Mouse (Mus musculus): ENCODE data around the gene Dus3l. TPM values are rescaled to one million over a fixed set of nuclear protein-coding genes. Genes with fewer than 3 reads are reported as not detected.

The Dus3l gene
- total and polyA plus RNA-seq, 3 experiments: 30.0 to 104 (median 36.2) TPM

DNA sequence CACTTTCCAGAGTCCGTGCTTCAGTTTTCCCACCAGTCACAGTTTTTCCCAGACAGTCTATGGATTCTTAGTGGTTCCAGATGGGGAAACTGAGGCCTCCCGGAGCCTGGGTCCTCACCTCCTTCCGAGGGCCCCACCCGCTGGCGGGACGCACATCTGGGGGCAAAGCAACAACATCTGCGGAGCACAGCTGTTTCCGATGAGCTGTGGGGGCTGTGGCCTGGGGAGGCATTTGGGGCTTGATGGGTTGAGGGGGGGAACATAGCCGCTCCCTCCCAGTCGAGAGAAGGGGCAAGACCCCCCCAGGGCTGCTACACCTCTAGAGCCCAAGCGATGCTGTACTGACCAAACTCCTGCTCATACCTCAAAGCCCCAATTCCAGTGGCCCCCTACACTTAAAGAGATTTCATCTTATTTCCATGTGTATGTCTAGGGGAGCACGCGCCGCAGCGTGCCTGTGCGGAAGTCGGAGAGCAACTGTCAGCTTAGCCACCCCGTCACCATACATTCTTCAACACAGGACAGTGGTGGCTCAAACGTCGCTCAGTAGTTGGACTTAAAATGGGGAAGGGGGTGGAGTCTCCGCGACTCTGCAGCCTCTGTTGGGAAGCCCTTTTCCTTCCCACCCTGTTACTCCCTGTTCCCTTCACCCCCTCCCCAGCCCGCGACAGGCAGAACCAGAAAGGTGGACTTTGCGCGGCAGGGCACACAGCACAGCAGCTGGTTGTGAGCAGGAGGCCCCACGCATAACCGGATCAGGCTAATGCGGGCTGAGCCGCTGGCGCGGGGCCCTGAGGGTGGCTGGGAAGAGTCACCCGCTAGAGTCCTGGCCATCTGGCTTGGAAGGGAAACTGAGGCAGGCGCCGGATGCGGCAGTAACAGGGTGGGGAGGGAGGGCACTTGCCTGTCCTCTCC lies 10.0 kb upstream of the Dus3l start:
- DNase-seq: no peak

DNA sequence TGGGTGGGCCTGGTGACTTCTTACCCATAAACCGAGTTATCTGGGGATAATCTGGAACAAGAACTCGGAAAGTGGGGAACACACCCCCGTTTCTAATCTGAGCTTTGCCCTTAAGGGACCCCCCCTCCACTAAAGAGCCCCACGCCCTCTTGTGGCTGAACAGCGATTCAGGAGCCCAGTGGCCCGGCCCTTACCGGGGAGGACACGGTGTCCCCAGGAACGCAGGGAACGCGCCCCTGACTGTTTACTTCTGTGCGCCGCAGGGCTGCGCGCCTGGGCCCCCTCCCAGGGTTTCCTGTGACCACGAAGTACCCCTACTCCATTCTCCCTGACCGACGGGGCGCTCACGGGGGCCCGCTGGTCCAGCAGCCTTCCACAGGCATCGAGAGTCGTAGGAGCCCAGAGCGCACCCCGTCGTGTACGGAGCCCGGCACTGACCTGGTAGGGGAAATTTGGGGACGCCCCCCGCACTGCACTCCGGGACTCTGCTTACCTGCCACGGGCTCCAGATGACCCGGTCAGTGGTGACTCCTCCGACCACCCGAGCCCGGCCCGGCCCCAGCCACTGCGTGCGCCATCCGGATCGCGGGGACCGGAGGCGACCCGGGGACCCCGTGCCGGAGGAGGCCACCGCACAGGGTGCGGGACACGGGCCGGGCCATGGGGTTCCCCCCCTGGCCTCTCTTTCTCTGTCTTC lies 7.7 kb upstream of the Dus3l start:
- peak; percentile 49 for DNase-seq

DNA sequence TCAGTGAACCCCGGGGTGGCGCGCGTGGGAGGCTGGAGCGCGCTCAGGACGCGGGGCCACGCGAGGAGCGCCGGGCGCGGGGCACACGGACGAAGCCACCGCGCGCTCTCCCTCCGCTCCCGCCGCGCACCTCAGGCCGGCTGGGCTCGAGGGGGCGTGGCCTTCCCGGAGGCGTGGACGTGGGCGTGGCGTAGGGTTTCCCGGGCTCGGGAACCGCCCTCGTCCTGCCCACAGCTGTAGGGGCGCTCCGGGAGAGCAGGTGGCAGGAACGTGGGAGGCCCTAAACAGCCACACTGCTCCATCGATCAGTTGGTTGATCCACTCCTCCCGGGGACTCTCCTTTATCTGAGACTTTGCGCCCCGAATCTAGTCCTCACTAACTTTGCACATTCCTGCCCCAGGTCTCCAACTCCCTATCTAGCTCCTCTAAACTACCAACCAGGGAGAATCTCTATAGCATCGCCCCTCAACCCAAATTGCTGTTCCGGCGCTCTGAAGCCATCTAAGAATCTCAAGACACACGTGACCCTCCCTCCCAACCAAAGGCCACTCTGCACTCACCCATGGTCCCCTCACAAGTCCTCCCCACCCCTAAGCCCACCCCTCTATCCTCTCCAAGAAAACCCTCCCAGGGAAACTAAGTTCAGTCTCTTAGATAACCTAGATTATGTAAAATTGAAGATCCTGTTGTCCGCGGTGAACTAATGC lies 7.0 kb upstream of the Dus3l start, which contains the start of gene Nrtn:
TSS of gene Nrtn (minus strand) at position 115 of the 708 bp plus-strand sequence.
- peak; percentile 96 for DNase-seq

DNA sequence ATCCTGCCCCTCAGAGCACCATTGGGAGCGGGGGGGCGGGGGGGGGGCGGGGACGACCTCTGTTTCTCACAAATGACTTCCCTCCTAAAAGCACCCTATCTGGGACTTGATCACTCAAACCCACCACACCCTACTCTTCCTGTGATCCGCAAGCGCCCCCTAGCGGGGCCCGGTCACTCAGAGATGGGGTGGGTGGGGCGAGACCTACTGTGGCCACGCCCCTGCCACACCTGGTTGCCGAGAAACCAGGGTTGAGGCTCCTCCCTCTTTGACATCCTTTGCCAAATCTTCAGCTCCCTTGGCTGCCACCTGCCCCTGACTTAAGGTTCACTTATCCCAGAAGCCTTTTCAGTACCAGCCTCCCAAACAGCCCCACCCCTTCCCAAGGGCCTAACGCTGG lies 6.4 kb upstream of the Dus3l start:
- peak; percentile 62 for DNase-seq

DNA sequence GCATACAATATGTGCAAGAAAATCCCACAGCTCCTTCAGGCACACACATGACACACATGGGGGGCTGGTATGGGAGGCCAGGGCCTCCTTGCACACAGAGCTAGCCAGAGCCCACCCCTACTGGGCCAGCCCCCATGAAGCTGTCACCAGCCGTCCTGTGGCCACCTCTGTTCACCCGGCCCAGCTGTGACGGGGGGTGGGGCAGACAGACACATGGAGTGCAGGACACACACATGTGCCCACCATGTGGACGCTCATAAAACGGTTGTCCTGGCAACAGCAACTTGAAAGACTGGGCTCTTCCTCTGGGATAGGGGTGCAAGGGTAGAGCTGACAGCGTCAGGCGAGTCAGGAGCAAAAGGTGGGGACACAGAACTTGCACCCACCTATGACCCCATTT lies 5.3 kb upstream of the Dus3l start:
- DNase-seq: no peak

DNA sequence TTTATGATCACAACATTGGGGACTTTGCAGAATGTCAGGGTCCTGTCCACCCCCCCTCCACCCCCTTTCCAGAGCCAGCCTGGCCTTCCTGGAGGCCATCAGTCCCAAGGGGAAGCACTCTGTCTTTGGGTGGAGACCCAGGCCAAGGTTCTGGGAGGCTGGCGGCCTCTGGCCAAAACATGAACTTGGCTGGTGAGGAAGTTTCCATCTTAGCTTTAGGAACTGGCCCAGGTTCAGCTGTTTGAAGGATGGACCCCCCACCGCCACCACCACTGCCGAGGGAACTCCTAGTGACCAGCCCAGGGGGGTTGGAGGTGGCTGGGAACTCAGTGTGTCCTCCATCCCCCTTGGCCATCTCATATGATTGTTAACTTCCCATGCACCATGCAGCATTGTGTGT lies 3.5 kb upstream of the Dus3l start:
- no peak for DNase-seq

DNA sequence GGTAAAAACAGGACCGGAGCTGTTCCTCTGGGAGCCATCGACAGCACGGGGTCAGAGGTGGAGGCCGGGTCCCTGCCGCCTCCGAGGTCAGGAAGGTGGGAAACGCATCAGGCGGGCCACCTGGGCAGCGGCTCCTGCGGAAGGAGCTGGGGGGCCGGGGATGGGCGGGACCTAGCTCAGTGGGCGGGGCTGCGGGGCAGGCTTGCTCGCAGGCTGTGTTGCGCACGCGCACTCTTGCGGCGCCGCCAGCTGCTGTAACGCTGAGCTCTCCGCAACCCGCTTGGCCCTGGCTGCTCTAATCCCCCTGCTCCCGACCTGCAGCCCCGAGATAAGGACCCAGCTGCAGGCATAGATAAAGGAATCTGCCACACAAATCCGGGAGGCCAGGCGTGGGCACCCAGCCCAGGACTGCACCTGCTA lies 2.6 kb upstream of the Dus3l start:
- peak; percentile 92 for DNase-seq

DNA sequence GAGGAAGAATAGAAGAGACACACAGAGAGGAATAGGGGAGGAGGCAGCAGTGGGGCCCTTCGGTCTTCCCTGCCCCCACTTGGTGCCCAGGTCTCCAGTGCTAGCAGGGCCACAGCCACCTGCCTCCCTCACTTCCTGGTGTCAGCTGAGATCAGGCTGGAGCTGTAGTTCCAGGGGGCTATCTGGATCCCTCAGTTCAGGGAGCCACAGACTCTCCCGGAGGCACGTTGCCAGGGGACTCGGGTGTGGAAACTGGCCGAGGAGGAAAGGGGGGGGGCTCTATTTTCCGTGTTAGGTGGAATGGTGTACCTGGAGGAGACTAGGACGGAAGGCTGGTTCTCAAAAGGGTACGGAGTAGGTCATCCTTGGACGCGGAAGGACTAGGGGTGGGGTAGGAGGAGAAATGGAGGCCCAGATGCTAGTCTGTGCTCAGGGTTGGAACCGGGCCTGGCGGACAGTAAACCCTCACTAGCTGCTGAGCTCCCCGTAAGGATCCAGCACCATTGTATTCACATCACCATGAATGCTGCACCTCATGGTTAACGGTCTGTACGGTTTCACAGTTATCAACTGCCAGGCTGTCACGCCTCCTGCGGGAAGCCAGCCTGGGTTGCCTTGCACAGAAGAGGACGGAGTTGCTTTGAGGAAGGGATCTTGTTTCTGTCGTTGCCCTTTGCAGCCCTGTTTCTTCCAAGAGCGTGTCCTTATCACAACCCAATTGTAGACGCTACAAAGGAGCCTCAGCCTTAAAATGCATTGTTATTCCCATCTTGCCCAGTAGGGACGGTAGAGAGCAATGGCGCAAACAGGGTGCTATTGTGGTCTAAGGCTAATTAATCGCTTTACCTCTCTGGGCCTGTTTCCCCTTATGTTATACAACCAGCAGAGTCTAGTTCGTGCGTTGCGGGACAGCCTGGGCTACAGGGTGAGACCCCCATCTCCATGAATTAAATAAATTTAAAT lies 1.5 kb upstream of the Dus3l start:
- DNase-seq: peak; percentile 72

DNA sequence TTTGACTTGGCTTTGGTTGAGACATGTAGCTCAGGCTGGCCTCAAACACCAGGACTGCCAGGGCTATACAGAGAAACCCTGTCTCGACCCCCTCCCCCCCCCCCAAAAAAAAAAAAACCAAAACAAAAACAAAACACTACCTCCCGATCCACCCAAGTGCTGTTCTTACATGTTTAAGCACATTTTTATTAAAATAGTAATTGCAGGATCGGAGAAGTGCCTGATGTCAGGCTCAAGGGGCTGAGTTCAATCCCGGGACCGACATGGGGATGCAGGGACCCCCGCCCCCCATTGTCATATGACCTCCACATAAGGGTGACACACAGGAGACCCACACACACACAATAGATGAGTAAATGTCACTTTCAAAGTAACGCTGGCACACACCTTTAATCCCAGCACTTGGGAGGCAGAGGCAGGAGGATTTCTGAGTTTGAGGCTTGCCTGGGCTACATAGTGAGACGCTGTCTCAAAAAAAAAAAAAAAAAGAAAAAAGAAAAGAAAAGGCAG lies 761 bp upstream of the Dus3l start:
- DNase-seq: no peak

DNA sequence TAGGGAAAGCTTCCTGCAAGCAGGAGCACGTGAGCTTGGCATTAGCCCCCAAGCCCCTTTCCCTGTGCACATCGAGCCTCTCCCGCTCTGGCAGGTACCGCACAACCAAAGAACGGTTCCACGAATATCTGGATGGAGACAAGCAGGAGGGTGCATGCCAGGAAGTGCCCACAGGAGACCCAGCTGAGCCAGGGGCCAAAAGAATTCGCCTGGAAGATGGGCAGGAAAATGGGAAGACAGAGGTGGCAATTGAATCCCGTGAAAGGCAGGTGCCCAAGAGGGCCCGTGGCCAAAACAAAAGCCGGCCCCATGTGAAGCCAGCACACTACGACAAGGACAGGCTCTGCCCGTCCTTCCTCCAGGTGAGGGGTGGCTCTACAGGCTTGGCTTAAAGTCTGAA lies 874 bp downstream of the Dus3l start:
- no peak for DNase-seq

DNA sequence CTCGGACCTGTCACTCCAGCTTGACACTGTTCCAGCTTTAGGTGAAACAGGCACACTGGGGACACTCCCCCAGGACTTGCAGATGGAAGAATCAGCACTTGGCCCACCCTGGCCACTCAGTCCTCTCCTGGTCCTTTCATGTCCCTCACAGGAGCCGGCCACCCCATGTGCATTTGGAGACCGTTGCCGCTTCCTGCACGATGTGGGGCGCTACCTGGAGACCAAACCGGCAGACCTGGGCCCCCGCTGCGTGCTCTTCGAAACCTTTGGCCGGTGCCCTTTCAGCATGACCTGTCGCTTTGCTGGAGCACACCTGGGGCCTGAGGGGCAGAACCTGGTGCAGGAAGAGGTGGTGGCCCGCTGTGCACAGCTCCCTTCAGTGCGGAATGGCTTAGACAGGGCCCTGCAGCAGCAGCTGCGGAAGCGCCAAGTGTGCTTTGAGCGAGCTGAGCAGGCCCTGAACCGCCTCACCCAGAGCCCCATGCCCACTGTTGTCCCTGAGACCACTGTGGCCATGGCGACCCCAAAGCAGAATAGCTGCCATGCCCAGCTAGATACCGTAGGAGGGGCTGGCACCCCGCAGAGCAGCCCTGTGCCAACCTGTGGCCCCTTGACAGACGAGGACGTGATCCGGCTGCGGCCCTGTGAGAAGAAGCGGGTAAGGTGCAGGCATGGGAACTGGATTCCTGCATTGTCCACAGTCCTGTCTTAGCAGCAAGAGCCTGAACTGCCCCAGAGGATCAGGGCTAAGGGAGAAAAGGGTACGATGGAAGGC lies 2.3 kb downstream of the Dus3l start:
- no peak for DNase-seq

DNA sequence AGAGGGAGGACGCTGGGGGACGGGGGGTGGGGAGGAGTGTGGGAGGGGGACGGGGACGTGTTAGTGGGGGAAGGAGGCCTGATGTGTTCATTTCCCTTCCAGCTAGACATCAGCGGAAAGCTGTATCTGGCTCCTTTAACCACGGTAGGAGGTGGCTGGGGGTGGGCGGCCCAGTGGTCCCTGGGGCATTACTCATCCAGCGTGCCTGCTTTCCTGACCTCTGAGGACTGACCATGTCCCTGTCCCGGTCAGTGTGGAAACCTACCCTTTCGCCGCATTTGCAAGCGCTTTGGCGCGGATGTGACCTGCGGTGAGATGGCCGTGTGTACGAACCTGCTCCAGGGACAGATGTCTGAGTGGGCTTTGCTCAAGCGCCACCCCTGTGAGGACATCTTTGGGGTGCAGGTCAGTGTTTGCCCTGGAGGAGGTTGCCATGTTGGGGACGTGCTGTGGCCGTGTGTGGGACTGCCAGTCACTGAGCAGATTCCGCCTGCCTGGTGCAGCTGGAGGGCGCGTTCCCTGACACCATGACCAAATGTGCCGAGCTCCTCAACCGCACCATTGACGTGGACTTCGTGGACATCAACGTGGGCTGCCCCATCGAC lies 3.1 kb downstream of the Dus3l start:
- DNase-seq: no peak

DNA sequence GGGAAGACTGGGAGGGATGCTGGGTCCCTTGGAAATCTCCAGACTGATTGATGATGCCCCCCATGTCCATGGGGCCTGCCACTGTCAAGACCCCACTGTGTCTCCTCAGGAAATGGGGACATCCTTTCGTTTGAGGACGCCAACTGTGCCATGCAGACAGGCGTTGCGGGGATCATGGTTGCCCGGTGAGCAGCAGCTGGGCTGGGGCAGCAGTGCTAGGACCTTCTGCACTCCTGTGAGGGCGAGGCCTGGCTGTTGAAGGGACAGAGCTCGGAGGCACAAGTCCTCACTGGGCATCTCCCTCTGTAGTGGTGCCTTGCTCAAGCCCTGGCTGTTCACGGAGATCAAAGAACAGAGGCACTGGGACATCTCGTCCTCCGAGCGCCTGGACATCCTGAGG lies 4.4 kb downstream of the Dus3l start:
- no peak for DNase-seq

DNA sequence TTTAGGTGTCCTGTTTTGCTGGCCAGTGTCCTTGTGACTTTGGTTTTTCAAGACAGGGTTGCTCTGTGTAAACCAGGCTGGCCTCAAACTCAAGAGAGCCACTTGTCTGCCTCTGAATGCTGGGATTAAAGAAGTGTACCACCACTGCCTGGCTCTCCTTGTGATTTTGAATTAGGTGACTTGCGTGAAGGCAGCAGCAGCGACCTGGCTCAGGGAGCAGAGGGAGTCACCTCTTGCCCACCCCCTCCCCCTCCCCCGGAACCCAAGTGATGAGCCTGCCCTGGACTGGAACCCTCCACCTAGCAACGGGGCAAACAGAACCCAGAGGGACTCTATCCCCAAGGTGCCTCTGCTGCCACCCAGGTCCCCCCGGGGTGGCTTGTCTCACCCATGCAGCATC lies 5.4 kb downstream of the Dus3l start, which contains the start of gene Prr22:
TSS of gene Prr22 (plus strand) at position 301 of the 400 bp plus-strand sequence.
- DNase-seq: no peak

DNA sequence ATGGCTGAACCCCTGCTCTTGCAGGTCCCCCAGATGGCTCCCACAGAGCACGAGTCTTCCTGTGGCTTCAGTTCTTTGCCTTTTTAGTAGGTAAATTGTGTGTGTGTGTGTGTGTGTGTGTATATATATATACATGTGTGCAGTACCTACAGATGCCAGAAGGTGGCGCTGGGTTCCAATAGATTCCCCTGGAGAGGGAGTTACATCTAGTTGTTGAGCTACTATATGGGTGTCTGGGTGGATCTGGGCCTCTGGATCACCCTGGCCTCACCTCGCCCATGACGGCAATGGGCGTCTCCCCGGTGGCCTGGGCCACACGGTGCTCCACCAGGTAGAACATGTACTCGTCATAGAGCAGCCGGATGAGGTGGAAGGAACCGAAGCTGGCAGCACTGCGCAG lies 13.0 kb downstream of the Dus3l start:
- no peak for DNase-seq

DNA sequence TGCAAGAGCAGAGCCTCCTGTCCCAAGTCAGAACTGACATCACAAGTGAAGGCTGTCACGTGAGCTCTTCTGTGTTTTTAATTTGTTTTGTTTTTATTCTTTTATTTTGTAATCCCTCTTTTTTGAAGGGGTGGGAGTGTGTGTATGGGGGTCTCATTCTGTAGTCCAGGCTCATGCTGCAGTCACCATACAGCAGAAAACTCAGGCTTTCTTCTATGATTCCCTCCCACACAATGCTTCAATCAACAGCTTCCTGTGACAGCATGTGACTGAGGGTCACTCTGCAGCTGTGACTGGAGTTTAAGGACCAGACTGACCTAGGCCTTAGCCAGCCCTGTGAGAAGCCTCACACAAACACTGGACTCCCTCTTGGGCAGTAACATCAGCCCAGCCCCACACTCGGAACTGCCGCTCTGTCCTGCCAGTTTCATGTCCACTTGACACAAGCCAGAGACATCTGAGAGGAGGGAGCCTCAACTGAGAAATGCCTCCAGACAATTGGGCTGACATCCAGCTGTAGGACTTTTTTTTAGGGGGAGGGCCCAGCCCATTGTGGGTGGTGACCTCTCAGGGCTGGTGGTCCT lies 14.3 kb downstream of the Dus3l start:
- DNase-seq: no peak

DNA sequence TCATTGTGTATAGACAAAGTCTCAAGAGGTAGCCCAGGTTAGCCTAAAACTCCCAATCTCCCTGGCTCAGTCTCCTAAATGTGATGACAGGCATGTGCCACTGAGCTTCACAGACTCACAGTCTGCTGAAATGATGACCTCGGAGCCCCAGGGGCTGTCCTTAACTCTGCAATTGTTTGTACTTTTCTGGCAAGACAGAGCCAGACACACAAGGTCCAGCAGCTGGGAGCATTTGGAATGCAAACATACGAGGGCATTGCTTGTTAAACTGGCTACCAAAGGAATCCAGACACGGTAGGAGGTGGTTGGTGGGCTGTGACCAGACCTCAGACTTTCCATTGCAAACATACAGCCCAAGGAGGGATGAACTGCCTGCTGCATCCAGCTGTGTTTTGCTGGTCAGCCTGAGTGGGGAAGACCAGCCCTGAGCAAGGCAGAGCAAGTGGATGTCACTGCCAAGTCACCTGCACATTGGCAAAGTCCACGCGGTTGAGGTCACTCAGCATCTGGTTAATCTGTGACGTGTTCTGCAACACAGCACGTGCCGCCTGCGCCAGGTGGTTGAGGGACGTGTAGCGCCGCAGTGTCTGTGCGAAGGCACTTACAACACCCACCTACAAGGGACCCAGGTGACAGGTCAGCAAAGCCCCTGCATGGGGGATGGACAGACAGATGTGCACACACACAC lies 15.9 kb downstream of the Dus3l start:
- DNase-seq: no peak

DNA sequence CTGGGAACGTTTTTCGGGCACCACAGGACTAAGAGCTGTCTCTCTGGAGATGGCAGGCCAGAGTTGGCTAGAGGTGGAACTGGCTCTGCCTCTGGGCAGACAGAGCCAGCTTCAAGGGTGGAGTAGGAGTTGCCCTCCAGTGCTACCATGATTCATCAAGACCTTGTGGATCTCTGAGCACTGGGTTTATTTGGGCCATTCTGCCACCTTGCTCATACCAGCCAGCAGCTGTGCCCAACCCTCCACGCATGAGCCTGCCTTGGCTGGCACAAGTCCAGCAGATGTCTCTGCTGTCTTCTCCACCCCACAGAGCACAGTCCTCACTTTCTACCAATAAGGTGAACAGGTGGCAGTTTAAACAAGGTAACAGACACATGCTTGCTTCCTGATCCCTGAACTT lies 24.3 kb downstream of the Dus3l start:
- DNase-seq: peak; percentile 82

DNA sequence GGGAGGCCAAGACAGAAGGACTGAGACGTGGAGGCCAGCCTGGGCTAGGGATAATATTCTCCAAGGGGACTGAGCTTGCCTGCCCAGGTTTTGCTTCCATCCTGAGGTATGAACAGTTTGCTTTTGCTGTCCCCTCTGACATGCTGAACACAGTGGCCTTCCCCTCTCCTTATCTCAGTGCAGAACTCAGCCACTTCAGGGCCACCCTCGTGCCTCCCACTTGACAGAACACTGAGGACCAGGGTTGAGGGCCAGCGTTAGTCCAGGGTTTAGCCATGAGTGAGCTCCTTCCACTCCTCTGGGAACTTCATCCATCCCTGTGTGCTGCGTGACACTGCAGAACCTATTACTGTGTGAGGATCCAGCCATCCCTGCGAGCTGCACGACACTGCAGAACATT lies 24.7 kb downstream of the Dus3l start:
- DNase-seq: no peak

Data from adrenal gland, adult 2 months (tissue).